Mouse (Mus musculus) kidney, postnatal 4 days (tissue): ENCODE data around the gene Plekhb1.

ENCODE experiments used
- DNase-seq, 2 experiments: peaks; one replicate each; pipeline ENCODE4 v3.0.0; 2021; ENCODE audit warnings: mixed read lengths in 2 of 2

Plekhb1 gene

GRCm38 (mm10) chr7:100662231-100662630 is at the start of gene Plekhb1:
TSS of gene Plekhb1 (minus strand) at chr7:100662414.
- DNase-seq: no peak

- no peak for DNase-seq
These were observed 44.8 kb upstream of the Plekhb1 start for GRCm38 (mm10) chr7:100706883-100707480.

- DNase-seq: peak; percentile 96 to 98
These were observed 44.1 kb upstream of the Plekhb1 start, which contains the start of gene Fam168a for GRCm38 (mm10) chr7:100706143-100706841. TSS of gene Fam168a (plus strand) at chr7:100706635.

GRCm38 (mm10) chr7:100699771-100700770 is 37.9 kb upstream of the Plekhb1 start:
- DNase-seq: no peak

- DNase-seq: no peak
These were observed 31.0 kb upstream of the Plekhb1 start for GRCm38 (mm10) chr7:100693199-100693598.

GRCm38 (mm10) chr7:100688471-100688870 is 26.3 kb upstream of the Plekhb1 start:
- no peak for DNase-seq

GRCm38 (mm10) chr7:100685061-100686030 is 23.1 kb upstream of the Plekhb1 start:
- DNase-seq: peak; percentile 89 to 90

- peak; percentile 74 to 79 for DNase-seq
These were observed 22.3 kb upstream of the Plekhb1 start for GRCm38 (mm10) chr7:100684538-100684937.

GRCm38 (mm10) chr7:100684081-100684480 is 21.9 kb upstream of the Plekhb1 start:
- DNase-seq: no peak

GRCm38 (mm10) chr7:100683241-100683640 is 21.0 kb upstream of the Plekhb1 start:
- DNase-seq: no peak

GRCm38 (mm10) chr7:100681132-100681531 is 18.9 kb upstream of the Plekhb1 start:
- DNase-seq: no peak

GRCm38 (mm10) chr7:100678948-100679880 is 17.0 kb upstream of the Plekhb1 start:
- peak; percentile 15 to 19 for DNase-seq

- DNase-seq: no peak
These were observed 15.8 kb upstream of the Plekhb1 start for GRCm38 (mm10) chr7:100678052-100678451.

- no peak for DNase-seq
These were observed 12.7 kb upstream of the Plekhb1 start for GRCm38 (mm10) chr7:100674941-100675340.

- no peak for DNase-seq
These were observed 11.2 kb upstream of the Plekhb1 start for GRCm38 (mm10) chr7:100673452-100673851.

- DNase-seq: no peak
These were observed 8.4 kb upstream of the Plekhb1 start for GRCm38 (mm10) chr7:100670646-100671045.

GRCm38 (mm10) chr7:100663729-100664304 is 1.6 kb upstream of the Plekhb1 start:
- DNase-seq: no peak

- DNase-seq: peak; percentile 98
These were observed 976 bp upstream of the Plekhb1 start for GRCm38 (mm10) chr7:100663190-100663589.

- no peak for DNase-seq
These were observed 950 bp downstream of the Plekhb1 start for GRCm38 (mm10) chr7:100661264-100661663.

- peak; percentile 69 to 80 for DNase-seq
These were observed 4.1 kb downstream of the Plekhb1 start for GRCm38 (mm10) chr7:100658093-100658578.
